Mouse (Mus musculus): Measurements from ENCODE around the gene Fa2h.

The Fa2h gene

GRCm38 (mm10) chr8:111393391-111394363 lies at the start of gene Fa2h:
TSS of gene Fa2h (minus strand) at chr8:111393824.
- DNase-seq (ENCODE audit: low spot score), result peak; percentile 67

DNA sequence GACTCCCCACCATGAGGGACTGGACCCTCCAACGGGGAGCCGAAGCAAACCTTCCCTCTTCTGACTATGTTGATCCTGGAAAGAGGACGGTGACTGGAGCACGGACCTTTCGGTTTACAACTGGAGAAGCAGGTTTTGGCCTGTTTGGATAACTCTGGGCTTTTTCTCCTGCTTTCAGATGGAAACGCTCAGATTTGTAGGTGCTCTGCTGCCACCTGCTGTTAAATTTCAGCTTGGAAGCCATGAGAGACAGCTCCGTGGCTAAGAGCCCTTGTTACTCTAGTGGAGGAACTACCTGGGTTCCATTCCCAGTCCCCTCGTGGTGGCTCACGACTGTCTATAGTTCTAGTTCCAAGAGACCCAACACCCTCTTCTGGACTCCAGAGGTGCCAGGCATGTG lies 45.6 kb upstream of the Fa2h start:
- DNase-seq (ENCODE audit: low spot score), result peak; percentile 70

DNA sequence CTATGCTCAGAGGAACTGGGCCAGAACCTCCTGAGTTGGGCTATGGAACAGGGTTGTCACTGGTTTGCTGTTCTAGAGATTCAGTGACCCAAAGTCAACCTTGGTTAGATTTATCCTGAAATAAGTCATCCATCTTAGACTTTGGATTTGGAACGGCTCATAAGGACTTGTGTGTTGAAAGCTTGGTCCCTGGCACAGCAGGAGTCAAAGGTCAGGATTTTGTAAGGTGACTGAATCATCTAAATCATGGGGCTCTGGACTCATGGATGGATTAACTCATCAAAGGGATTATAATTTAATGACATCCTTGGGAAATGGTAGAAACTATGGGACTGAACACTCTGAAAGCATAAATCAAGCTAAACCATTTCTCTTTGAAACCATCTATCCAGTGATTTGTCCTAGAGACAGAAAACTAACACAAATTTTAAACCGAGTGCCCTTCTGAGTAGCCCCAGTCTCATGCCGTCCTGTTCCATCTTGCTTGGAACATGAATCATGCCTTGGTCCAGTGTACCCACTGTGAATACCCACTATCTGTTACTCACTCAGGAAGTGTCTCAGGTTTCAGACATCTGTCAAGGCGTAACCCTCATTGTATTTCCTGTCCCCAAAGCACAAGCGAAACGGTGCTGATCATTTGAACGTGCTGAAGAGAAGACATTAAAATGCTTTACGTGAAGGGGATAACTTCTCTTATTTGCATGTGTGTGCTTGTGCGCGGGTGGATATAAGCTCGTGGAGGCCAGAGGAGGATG lies 41.6 kb upstream of the Fa2h start:
- DNase-seq (ENCODE audit: low spot score), result no peak

- no peak for DNase-seq (ENCODE audit: low spot score)
These were observed 31.0 kb upstream of the Fa2h start for GRCm38 (mm10) chr8:111424646-111425045.

- no peak for DNase-seq (ENCODE audit: low spot score)
These were observed 30.6 kb upstream of the Fa2h start for GRCm38 (mm10) chr8:111424181-111424580.

- DNase-seq (ENCODE audit: low spot score), result no peak
These were observed 29.0 kb upstream of the Fa2h start for GRCm38 (mm10) chr8:111422614-111423013.

GRCm38 (mm10) chr8:111419171-111419570 lies 25.5 kb upstream of the Fa2h start:
- DNase-seq (ENCODE audit: low spot score), result no peak

DNA sequence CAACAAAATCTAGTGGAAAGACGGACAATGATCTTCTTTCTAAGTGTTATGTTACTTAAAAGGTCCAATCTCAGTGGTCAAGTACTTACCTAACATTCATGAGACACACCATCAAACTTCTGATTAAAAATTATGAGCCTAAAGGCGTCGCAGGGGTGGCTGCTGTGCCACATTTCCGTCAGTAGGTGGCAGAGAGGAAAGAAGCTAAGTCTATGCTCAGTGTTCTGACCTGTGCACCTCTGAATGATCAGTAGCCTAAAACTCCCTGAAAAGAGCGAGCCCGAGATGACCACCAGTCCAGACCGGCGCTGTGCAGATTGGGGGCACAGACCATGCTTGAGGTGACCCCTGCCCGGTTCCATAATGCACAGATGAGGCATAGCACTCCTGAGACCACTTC lies 25.0 kb upstream of the Fa2h start:
- DNase-seq (ENCODE audit: low spot score), result no peak

- no peak for DNase-seq (ENCODE audit: low spot score)
These were observed 23.6 kb upstream of the Fa2h start for GRCm38 (mm10) chr8:111417222-111417621.

GRCm38 (mm10) chr8:111403391-111403790 lies 9.8 kb upstream of the Fa2h start:
- no peak for DNase-seq (ENCODE audit: low spot score)

DNA sequence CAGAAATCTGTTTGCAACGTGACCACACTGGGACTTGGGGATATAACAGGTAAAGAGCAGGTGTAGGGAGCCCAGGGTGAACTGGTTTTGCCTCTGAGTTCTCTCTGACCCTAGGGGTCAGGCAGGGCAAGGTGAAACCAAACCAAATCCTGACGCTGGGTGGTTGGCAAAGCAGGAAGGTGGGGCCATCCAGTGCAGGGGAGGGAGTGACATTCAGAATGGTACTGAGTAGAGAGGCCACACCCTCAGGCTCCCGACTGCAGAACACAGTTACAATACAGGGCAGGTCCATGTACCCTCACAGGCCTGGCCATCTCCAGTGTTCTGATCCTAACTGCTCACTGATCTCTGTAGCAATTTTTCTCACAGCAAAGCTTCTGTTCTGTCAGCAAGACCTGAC lies 2.4 kb downstream of the Fa2h start:
- DNase-seq (ENCODE audit: low spot score), result no peak

DNA sequence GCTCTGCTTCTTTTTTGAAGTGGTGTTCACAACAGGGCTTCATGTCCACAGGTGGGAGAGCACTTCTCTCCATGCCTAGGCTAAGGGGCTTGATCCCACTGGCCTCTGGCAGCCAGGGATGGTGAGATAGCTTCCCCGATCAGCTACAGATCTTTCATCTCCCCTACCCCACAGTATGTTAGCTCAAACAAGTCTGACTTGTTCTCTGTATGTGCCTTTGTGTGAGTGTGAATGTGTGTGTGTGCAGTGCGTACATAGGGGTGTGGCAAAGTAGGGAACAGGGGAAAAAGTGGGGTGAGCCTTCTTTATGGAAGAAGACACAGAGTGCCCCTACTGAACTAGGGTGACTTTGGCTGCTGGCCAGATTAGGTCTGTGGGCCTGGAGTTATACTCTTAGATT lies 2.8 kb downstream of the Fa2h start:
- no peak for DNase-seq (ENCODE audit: low spot score)

DNA sequence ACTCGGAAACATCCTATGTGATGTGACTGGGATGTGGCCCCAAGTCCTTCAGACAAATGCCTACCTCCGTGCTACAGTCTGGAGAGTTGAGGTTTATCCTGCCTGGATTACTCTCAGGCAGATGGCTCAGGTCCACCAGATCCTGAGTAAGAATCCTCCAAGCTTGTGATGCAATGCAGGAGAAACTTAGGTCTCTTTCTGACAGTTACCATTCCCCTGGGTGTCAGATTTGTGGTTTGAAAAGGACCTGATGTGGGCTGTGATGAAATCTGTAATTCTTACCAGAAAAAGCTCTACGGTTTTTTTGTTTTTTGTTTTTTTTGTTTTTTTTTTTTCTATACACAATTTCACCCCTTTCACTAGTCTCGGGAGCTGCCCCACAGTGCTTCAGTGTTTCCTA lies 4.0 kb downstream of the Fa2h start:
- DNase-seq (ENCODE audit: low spot score), result no peak

DNA sequence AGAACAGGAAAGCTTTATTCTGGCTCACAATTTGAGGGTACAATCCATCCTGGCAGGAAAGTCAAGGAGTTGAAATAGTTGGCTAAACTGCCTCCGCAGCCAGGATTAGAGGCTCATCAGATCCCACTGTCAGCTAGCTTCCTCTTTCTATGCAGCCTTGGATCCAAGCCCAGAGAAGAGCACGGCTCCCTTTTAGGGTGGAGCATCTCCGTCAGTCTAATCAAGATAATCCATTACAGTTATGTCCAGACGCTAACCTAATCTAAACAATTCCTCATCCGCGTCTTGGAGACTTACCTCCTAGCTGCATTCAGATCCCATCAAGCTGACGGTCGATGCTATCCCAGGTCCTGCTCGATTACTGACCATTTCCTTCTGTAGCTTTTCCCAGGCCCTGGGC lies 7.7 kb downstream of the Fa2h start:
- DNase-seq (ENCODE audit: low spot score), result no peak

DNA sequence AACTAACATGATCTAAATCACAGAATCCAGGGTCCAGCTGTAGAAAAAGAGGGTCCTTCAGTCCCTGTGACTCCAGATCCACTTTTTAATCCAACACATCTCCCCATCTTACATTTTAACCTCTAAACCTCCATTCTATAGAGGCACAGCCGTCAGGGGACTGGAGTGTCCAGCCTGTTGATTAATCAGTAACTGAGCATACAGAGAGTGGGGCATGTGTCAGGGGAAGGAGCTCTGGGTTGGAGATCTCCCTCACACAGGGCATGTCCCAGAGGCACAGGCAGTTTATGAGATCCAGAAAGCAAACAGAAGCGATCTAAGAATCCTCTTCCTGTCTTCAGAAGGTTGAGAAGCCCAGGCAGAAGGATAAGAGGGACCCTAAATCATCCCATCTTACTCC lies 9.0 kb downstream of the Fa2h start:
- no peak for DNase-seq (ENCODE audit: low spot score)

DNA sequence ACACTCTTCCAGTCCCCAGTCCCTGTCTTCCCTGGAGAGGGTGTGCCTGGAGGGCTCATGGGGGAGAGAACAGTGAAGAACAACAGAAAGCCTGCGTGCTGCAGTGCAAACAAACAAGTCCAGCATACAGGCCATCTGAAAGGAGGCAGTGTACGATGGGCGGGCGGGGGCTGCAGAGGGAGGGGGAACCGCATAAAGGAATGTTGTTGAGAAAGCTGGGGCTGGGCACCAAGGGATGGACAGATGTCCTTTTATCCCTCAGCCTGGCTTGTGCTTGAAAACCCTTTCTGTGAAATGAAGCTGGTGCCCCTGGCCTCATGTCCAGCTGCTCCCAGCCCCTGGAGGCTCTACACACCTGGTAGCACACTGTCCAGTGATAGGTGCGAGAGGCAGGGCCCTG lies 18.4 kb downstream of the Fa2h start:
- DNase-seq (ENCODE audit: low spot score), result peak; percentile 46

- no peak for DNase-seq (ENCODE audit: low spot score)
These were observed 23.9 kb downstream of the Fa2h start for GRCm38 (mm10) chr8:111369711-111370110.

DNA sequence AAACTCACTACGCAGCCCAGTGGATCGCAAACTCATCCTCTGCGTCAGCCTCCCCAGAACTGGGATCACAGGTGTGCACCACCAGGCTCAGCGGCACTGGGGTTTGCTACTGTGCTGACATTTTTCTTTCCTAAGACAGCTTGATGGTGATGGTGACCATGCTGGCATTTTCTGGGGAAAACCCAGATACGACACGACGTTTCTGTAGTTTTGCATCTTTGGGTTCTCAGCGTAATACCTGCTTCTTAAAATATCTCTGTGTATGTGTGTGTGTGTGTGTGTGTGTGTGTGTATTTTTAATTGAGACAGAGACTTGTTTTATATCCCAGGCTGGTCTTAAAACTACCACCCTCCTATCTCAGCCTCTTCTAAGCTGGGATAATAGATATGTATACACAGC lies 26.3 kb downstream of the Fa2h start:
- DNase-seq (ENCODE audit: low spot score), result no peak

DNA sequence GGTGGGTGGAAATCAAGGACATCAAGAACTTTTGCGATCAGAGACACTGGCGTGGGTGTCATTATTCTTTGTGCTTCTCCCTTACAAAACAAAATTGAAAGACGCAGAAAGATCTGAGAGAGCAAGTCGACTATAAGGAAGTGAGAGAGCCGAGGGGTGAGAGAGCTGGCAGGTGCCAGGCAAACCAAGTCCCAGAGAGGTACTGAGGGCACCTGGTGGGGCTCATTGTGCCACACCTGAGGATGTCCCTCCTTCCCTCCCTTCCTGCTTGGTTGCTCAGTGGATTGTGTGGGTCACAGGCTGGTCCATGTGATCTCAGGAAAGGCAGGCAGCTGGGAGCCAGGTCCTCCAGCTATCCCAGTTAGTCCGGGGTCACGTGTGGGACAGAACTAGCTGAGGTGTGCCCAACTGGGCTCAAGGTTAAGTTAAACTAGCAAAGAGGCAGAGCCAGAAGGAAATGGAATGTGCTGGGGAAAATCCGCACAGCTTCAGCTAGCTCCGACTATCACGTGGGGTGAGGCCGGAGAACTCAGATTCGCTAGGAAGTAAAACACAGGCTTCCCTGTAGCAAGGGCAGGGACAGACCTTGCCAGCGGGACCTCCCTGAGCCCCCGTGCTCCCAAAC lies 26.9 kb downstream of the Fa2h start:
- DNase-seq (ENCODE audit: low spot score), result no peak

DNA sequence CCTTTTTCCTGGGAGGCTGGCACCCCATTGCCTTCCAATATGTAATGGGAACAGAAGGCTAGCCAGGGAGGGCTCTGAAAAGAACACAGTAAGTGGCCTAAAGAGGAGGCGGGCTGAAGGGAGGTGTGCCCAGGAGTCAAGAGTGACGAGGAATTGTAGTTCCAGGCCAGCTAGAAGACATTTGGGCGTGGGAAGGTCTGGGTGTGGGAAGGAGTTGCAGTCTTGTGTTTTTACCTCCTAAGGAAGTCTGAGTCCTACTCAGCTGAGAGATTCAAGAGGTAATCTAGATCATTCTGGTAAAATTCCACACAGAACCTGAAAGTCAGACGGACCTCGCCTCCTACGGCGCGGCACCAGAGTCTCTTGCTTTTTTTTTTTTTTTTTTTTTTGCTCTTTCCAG lies 30.1 kb downstream of the Fa2h start:
- no peak for DNase-seq (ENCODE audit: low spot score)

DNA sequence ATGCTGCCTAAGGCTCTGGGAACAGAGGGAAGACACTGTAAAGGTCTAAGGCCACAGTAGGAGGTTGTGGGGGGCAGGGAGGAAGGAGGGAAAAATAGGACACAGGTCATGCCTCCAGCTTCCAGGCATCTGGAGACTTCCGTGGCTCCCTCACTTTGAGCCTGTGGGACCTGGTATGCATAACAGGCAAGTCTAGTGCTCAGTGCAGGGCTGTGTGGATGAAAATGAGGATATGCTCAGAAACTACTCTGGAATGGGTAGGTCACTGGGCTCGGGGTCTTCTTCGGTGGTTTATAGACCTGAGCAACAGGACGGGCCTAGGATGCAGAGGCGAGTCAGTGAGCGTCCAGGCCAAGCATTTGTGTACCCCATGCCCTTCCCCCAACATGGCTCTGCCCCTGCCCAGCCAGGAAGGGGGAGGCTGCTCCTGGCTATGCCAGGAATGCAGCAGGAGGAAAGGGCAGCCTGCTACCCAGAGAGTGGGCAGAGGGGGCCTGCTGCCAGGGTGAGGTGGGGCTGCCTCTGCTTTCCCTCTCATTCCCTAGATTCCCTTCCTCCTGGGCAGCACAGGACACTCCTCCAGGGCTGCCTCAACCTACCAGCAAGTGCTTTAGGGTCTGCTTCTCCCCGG lies 32.9 kb downstream of the Fa2h start:
- DNase-seq (ENCODE audit: low spot score), result no peak

GRCm38 (mm10) chr8:111359936-111360335 lies 33.7 kb downstream of the Fa2h start:
- no peak for DNase-seq (ENCODE audit: low spot score)
